Mouse (Mus musculus) ES-Bruce4 (cell line): ENCODE measurements around the gene Pi4k2a.

Source experiments
- CTCF ChIP-seq: IDR thresholded peaks from one replicate; pipeline ENCODE4 v1.8.1; 2011; ENCODE audit warnings: low read depth, low read length
- EP300 ChIP-seq: IDR thresholded peaks from 2 replicates; pipeline ENCODE4 v1.6.1; 2011; ENCODE audit warnings: low read depth, low read length; ENCODE audit not compliant: insufficient read depth
- POLR2A ChIP-seq: IDR thresholded peaks from one replicate; pipeline ENCODE4 v1.8.1; 2011; ENCODE audit warnings: low read length; ENCODE audit not compliant: insufficient read depth

- no peak for TF ChIP-seq CTCF
- no peak for TF ChIP-seq POLR2A
- TF ChIP-seq EP300: no peak
Measured at GRCm38 (mm10) chr19:42164188-42164587, 73.9 kb downstream of the Pi4k2a start.
